Mouse (Mus musculus): ENCODE data around the gene Gna14. TPM values are rescaled to one million over a fixed set of nuclear protein-coding genes. Genes with fewer than 3 reads are reported as not detected.

Gene Gna14
- not detected in 2 replicates for polyA plus RNA-seq (2012; ENCODE audit: insufficient read depth, insufficient read length, missing spikeins)

DNA sequence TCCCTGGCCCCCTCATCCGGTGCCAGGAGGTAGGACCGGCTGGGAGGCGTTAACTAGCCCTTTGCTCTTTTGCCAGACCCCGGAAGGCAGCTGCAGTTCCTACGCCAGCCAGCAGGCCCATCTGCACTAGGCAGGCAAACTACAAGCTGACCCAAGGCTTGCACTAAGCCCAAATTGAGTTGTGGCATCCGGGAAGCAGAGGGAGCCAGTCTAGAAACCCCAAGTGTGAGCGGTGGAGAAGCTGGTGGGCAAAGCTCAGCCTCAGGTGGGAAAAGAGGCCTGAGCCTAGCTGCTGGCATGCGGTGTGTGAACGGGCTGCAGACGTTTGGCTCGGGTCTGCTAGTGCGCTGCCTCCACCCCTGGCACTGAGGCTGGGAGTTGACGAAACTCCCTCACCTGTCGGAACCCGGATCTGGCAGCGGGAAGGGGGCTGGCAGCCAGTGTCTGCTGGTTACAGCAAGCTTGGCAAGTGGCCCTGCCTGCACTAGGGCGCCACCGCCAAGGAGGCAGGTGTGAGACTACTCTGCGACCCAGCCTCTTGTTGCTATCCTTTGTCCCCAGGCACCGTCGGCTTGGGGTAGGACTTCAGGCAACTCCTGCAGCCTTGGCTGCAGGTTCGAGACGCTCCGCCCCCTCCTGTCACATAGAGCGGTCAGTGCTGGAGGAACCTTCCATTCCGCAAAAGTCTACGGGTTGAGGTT, at the start of gene Gna14:
Gene Gna14 (plus strand): TSS at position 232 of the 701 bp plus-strand sequence.
- H3K4me1 ChIP-seq (ENCODE audit: control insufficient read depth, insufficient read depth, insufficient read length, low read length), result peaks cover 9% of the 10 kb centered on the region
- H3K4me3 ChIP-seq (ENCODE audit: insufficient read depth, low read depth, low read length), result peak within 1 kb of the TSS; percentile 40
- no peak within 1 kb of the TSS for H3K27ac ChIP-seq (replicated peaks; ENCODE audit: low read depth, low read length)

GRCm38 (mm10) chr19:16386514-16386913, 49.0 kb upstream of the Gna14 start:
- Histone ChIP-seq H3K27ac (replicated peaks; ENCODE audit: low read depth, low read length) (no peak overlapping the region), H3K4me1 (ENCODE audit: control insufficient read depth, insufficient read depth, insufficient read length, low read length) (peaks cover 3% of the 10 kb centered on the region; the same call in 1 of the 2 replicates), H3K4me3 (ENCODE audit: insufficient read depth, low read depth, low read length) (no peak overlapping the region)

GRCm38 (mm10) chr19:16390192-16390795, 45.3 kb upstream of the Gna14 start:
- Histone ChIP-seq H3K4me1 (ENCODE audit: control insufficient read depth, insufficient read depth, insufficient read length, low read length) (peaks cover 3% of the 10 kb centered on the region; the same call in 1 of the 2 replicates), H3K4me3 (ENCODE audit: insufficient read depth, low read depth, low read length) (no peak overlapping the region), H3K27ac (replicated peaks; ENCODE audit: low read depth, low read length) (no peak overlapping the region)

DNA sequence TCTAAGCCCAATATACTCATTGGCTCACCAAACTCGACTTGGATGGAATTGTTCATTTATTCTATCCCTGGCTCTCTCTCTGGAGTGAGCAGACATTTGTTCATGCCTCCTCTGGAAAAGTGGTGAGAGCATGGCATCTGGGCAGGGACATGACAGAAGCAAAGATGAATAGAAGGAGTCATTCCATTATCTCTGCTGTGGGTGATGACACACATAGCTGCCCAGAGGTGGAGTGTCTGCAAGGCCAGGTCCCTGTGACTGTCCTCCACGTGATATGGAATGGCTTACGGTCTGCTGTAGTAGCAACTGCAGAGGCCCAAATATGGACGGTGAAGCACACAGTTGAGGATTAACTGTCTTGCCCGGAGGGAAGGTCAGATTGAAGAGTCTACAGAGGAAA, 41.2 kb upstream of the Gna14 start:
- no peak overlapping the region for H3K27ac ChIP-seq (replicated peaks; ENCODE audit: low read depth, low read length)
- H3K4me3 ChIP-seq (ENCODE audit: insufficient read depth, low read depth, low read length), result no peak overlapping the region
- H3K4me1 ChIP-seq (ENCODE audit: control insufficient read depth, insufficient read depth, insufficient read length, low read length), result no peaks in the 10 kb centered on the region

DNA sequence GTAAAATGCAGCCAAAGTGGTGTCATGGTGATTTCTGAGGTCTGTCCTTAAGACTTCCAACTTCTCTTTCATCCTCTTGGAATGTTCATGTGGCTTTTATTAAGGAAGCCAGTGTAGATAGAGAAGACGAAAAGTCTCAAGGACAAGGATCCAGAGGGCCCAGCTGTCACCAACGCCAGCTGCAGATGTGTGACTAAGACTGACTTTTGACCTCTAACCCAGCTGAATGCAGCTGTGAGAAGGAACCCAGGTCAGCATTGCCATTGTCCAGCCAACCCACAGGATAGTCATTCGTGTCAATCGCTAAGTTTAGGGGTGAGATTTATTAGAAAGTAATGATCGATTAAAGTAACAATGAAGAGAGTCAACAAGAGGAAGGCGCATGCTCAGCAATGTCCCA, 32.5 kb upstream of the Gna14 start:
- no peak overlapping the region for H3K27ac ChIP-seq (replicated peaks; ENCODE audit: low read depth, low read length)
- H3K4me3 ChIP-seq (ENCODE audit: insufficient read depth, low read depth, low read length), result no peak overlapping the region
- H3K4me1 ChIP-seq (ENCODE audit: control insufficient read depth, insufficient read depth, insufficient read length, low read length), result no peaks in the 10 kb centered on the region

GRCm38 (mm10) chr19:16407727-16408126, 27.8 kb upstream of the Gna14 start:
- H3K27ac ChIP-seq (replicated peaks; ENCODE audit: low read depth, low read length), result no peak overlapping the region
- H3K4me3 ChIP-seq (ENCODE audit: insufficient read depth, low read depth, low read length), result no peak overlapping the region
- no peaks in the 10 kb centered on the region for H3K4me1 ChIP-seq (ENCODE audit: control insufficient read depth, insufficient read depth, insufficient read length, low read length)

DNA sequence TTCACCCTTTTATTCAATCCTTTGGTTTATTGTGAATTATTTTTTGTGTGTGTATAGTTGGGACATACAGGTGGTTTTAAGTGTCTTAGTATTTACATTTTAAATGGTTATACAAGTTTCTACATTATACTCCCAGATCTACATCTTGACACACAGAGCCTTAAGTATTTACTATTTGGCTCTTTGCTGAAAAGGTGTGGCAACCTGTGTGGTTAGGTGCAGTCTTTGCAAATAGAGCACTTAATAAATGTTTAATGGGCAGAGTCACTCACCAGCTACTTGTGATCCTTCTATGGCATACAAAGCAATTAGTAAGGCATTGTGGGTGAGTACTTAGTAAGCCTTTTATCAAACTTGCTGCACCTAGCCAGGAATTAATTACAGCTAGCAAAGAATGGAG, 24.3 kb upstream of the Gna14 start:
- Histone ChIP-seq H3K4me1 (ENCODE audit: control insufficient read depth, insufficient read depth, insufficient read length, low read length) (no peaks in the 10 kb centered on the region), H3K27ac (replicated peaks; ENCODE audit: low read depth, low read length) (no peak overlapping the region), H3K4me3 (ENCODE audit: insufficient read depth, low read depth, low read length) (no peak overlapping the region)

DNA sequence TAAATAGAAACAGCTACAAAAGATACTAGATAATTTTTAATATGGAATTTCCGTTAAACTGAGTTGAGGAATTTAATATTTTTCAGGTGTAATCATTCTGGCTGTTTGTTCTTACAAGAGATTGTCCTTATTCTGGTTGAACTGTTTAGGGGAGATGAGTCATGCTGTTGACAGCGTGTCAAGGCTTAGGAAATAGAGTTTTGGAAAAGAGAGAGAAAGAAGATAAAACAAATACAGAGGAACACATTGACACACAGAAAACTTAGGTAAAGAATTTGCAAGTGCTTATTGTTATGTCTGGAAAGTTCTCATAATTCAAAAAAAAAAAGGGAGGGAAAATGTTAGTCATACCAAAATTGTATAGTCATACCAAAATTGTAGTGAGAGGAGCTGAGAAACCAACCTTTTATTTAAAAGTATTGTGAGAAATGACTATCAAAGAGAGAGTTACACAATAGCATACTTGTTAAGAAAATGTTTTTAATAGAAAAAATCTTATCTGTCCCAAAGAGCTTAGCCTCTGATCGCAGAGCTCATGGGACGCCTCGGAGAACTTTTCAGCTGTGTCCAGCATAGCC, 17.4 kb upstream of the Gna14 start:
- Histone ChIP-seq H3K4me3 (ENCODE audit: insufficient read depth, low read depth, low read length) (no peak overlapping the region), H3K4me1 (ENCODE audit: control insufficient read depth, insufficient read depth, insufficient read length, low read length) (no peaks in the 10 kb centered on the region), H3K27ac (replicated peaks; ENCODE audit: low read depth, low read length) (no peak overlapping the region)

DNA sequence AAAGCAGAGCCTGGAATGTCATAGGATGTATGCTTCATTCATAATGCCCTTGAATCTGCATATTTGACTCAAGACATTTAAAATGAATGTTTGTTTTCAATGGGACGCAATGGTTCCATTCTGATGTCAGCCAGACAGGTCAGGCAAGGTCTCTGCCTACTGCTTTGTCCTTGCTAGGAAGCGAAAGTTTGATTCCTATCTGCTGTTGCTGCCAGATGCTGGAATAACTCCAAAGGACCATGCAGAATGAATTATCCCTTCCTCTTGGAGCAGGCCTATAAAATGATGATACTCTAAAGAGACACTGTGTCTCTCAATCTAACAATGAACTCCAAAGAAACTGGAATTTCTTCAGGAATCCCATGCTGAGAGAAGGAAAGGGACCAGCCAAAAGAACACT, 10.0 kb upstream of the Gna14 start:
- no peaks in the 10 kb centered on the region for H3K4me1 ChIP-seq (ENCODE audit: control insufficient read depth, insufficient read depth, insufficient read length, low read length)
- H3K27ac ChIP-seq (replicated peaks; ENCODE audit: low read depth, low read length), result no peak overlapping the region
- H3K4me3 ChIP-seq (ENCODE audit: insufficient read depth, low read depth, low read length), result no peak overlapping the region

- no peak overlapping the region for H3K27ac ChIP-seq (replicated peaks; ENCODE audit: low read depth, low read length)
- peaks cover 9% of the 10 kb centered on the region for H3K4me1 ChIP-seq (ENCODE audit: control insufficient read depth, insufficient read depth, insufficient read length, low read length)
- H3K4me3 ChIP-seq (ENCODE audit: insufficient read depth, low read depth, low read length), result no peak overlapping the region
These were observed 4.2 kb upstream of the Gna14 start for GRCm38 (mm10) chr19:16431368-16431767.

DNA sequence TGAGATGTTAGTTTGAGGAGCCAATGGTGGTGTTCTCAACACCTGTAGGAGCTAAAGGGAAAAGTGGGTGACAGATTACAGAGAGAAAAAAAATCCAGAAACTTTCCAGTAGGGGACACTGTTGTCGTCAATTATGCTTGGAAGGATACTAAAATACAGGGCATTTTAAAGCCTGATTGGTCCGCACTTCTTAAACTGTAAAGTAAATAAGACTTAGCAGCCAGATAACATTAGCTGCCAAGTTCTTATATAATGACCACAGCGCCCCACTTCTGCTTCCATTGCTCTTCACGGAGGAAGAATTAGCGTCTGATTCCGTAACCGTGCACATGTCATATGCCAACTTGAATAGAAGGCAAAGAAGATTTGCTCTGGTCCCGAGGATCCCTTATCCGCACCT, 683 bp upstream of the Gna14 start:
- peak overlapping the region; percentile 40; the same call in 1 of the 2 replicates for H3K4me3 ChIP-seq (ENCODE audit: insufficient read depth, low read depth, low read length)
- peaks cover 9% of the 10 kb centered on the region for H3K4me1 ChIP-seq (ENCODE audit: control insufficient read depth, insufficient read depth, insufficient read length, low read length)
- no peak overlapping the region for H3K27ac ChIP-seq (replicated peaks; ENCODE audit: low read depth, low read length)

GRCm38 (mm10) chr19:16436335-16437169, 990 bp downstream of the Gna14 start:
- Histone ChIP-seq H3K4me3 (ENCODE audit: insufficient read depth, low read depth, low read length) (peak overlapping the region; percentile 40), H3K4me1 (ENCODE audit: control insufficient read depth, insufficient read depth, insufficient read length, low read length) (peaks cover 9% of the 10 kb centered on the region), H3K27ac (replicated peaks; ENCODE audit: low read depth, low read length) (no peak overlapping the region)

DNA sequence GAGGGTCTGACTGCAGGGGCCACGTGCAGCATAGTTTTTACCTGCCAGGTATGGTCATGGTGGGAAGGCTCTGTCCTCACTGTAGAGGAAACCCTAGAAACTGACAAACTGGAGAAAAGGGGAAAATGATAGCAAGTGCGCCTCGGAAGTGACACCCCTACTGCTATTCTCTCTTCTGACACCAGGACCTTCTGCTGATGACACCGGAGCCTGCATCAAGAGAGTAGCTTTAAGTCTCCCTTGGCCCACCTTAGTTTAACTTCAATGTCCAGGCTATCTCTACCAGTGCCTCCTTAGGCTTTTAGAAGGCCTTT, 1.6 kb downstream of the Gna14 start:
- Histone ChIP-seq H3K27ac (replicated peaks; ENCODE audit: low read depth, low read length) (no peak overlapping the region), H3K4me1 (ENCODE audit: control insufficient read depth, insufficient read depth, insufficient read length, low read length) (peaks cover 9% of the 10 kb centered on the region), H3K4me3 (ENCODE audit: insufficient read depth, low read depth, low read length) (no peak overlapping the region)

DNA sequence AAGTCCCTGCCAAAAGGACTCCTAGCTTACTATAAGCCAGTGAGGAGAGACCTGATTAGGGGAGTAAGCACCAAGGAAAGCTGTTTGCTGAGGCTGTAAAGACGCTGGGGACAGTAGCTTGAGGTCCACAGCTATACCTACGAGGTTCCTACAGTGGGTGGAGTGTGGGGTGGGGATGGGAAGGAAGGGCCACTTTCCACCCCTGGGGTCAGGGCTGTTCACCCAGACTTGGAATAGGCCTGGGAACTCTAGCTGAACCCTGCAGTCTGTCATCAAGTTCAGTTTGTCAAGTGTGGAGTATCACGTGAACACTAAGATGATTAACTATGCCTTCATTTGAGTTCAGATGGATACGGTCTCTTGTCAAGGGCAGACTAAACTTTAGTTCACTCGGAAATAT, 2.3 kb downstream of the Gna14 start:
- Histone ChIP-seq H3K4me1 (ENCODE audit: control insufficient read depth, insufficient read depth, insufficient read length, low read length) (peaks cover 9% of the 10 kb centered on the region), H3K4me3 (ENCODE audit: insufficient read depth, low read depth, low read length) (no peak overlapping the region), H3K27ac (replicated peaks; ENCODE audit: low read depth, low read length) (no peak overlapping the region)

DNA sequence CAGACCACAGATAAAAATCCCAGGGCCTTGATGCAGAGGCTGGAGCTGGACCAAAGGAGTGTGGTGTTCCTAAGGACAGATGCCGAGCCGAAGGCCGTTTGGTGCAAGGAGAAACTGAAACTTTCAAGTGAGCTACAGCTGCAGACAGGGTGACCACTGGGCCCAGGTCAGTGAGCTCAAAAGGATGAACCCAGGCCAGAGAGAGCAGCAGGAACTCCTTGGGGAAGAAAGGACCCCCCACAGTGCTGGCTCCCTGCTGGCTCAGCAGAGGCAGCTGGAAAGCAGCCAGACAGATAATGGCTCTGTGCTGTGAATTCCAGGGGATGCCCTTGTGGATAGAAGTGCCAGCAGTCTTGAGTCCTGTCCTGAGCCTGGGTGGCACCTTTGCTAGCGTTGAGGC, 3.7 kb downstream of the Gna14 start:
- no peak overlapping the region for H3K4me3 ChIP-seq (ENCODE audit: insufficient read depth, low read depth, low read length)
- H3K27ac ChIP-seq (replicated peaks; ENCODE audit: low read depth, low read length), result no peak overlapping the region
- H3K4me1 ChIP-seq (ENCODE audit: control insufficient read depth, insufficient read depth, insufficient read length, low read length), result peaks cover 9% of the 10 kb centered on the region

Measured in brown adipose tissue, adult 24 weeks (tissue).